Mouse (Mus musculus) G1E (cell line): ENCODE measurements at regions not wholly inside any gene's neighbourhood (a gene's known extent, or its start where the extent isn't known, plus 50 kb on each side); places are given as distances from the start of the nearest gene placed in this dataset.

Experiments
- CTCF ChIP-seq: IDR thresholded peaks from 2 replicates; pipeline ENCODE4 v1.5.1; 2012; ENCODE audit warnings: low read depth, low read length, inconsistent platforms, mixed read lengths
- GATA1 ChIP-seq: IDR thresholded peaks from 2 replicates; pipeline ENCODE4 v1.6.1; 2012; ENCODE audit warnings: borderline replicate concordance, low read length, inconsistent platforms, mixed read lengths
- GATA2 ChIP-seq: IDR thresholded peaks from 2 replicates; pipeline ENCODE4 v1.6.1; 2012; ENCODE audit warnings: low read depth, low read length, inconsistent platforms, borderline replicate concordance
- POLR2AphosphoS5 ChIP-seq: IDR thresholded peaks from 2 replicates; pipeline ENCODE4 v1.6.1; 2012; ENCODE audit warnings: low read depth, low read length, inconsistent platforms; ENCODE audit not compliant: insufficient replicate concordance
- TAL1 ChIP-seq: conservative IDR thresholded peaks from 2 replicates; pipeline ENCODE4 v1.6.1; 2012; ENCODE audit warnings: low read depth, low read length, inconsistent platforms, mixed read lengths

- TF ChIP-seq CTCF (no peak), POLR2AphosphoS5 (no peak), GATA2 (no peak), GATA1 (no peak), TAL1 (no peak)
Observed at GRCm38 (mm10) chr2:71680746-71681145, 64.7 kb upstream of the Itga6 start.
